Mouse (Mus musculus): Measurements from ENCODE around the gene Ghr. TPM values are rescaled to one million over a fixed set of nuclear protein-coding genes. Genes with fewer than 3 reads are reported as not detected.

Gene Ghr
- polyA plus RNA-seq, 1 experiment, result 218 TPM

GRCm38 (mm10) chr15:3536309-3536900 lies 46.9 kb downstream of the Ghr start:
- DNase-seq (ENCODE audit: low read depth), result no peak

- DNase-seq (ENCODE audit: low read depth), result no peak
Measured at GRCm38 (mm10) chr15:3514027-3514426, 69.3 kb downstream of the Ghr start.

- no peak for DNase-seq (ENCODE audit: low read depth)
Measured at GRCm38 (mm10) chr15:3512380-3512779, 70.9 kb downstream of the Ghr start.

GRCm38 (mm10) chr15:3511639-3512171 lies 71.6 kb downstream of the Ghr start:
- DNase-seq (ENCODE audit: low read depth), result no peak

- DNase-seq (ENCODE audit: low read depth), result no peak
Measured at GRCm38 (mm10) chr15:3509089-3509488, 74.2 kb downstream of the Ghr start.

- no peak for DNase-seq (ENCODE audit: low read depth)
Measured at GRCm38 (mm10) chr15:3507329-3507728, 76.0 kb downstream of the Ghr start.

GRCm38 (mm10) chr15:3504700-3505099 lies 78.6 kb downstream of the Ghr start:
- DNase-seq (ENCODE audit: low read depth), result no peak

GRCm38 (mm10) chr15:3501683-3502082 lies 81.6 kb downstream of the Ghr start:
- DNase-seq (ENCODE audit: low read depth), result no peak

- DNase-seq (ENCODE audit: low read depth), result no peak
Measured at GRCm38 (mm10) chr15:3499020-3499419, 84.3 kb downstream of the Ghr start.

GRCm38 (mm10) chr15:3497946-3498580 lies 85.2 kb downstream of the Ghr start:
- DNase-seq (ENCODE audit: low read depth), result no peak

- no peak for DNase-seq (ENCODE audit: low read depth)
Measured at GRCm38 (mm10) chr15:3490868-3491267, 92.4 kb downstream of the Ghr start.

GRCm38 (mm10) chr15:3490011-3490410 lies 93.3 kb downstream of the Ghr start:
- DNase-seq (ENCODE audit: low read depth), result no peak

- DNase-seq (ENCODE audit: low read depth), result no peak
Measured at GRCm38 (mm10) chr15:3489180-3489579, 94.1 kb downstream of the Ghr start.

- DNase-seq (ENCODE audit: low read depth), result no peak
Measured at GRCm38 (mm10) chr15:3488601-3489000, 94.7 kb downstream of the Ghr start.

- DNase-seq (ENCODE audit: low read depth), result no peak
Measured at GRCm38 (mm10) chr15:3486691-3487090, 96.6 kb downstream of the Ghr start.

- no peak for DNase-seq (ENCODE audit: low read depth)
Measured at GRCm38 (mm10) chr15:3485367-3485766, 97.9 kb downstream of the Ghr start.

GRCm38 (mm10) chr15:3483451-3483850 lies 99.8 kb downstream of the Ghr start:
- DNase-seq (ENCODE audit: low read depth), result no peak

- no peak for DNase-seq (ENCODE audit: low read depth)
Measured at GRCm38 (mm10) chr15:3469230-3469629, 114.1 kb downstream of the Ghr start.

GRCm38 (mm10) chr15:3466608-3467007 lies 116.7 kb downstream of the Ghr start:
- no peak for DNase-seq (ENCODE audit: low read depth)

- no peak for DNase-seq (ENCODE audit: low read depth)
Measured at GRCm38 (mm10) chr15:3464754-3465153, 118.5 kb downstream of the Ghr start.

- no peak for DNase-seq (ENCODE audit: low read depth)
Measured at GRCm38 (mm10) chr15:3456543-3456942, 126.7 kb downstream of the Ghr start.

GRCm38 (mm10) chr15:3455572-3455971 lies 127.7 kb downstream of the Ghr start:
- no peak for DNase-seq (ENCODE audit: low read depth)

- DNase-seq (ENCODE audit: low read depth), result no peak
Measured at GRCm38 (mm10) chr15:3452080-3452752, 131.1 kb downstream of the Ghr start.

Measured in gonadal fat pad, adult 2 months (tissue).